Mouse (Mus musculus): ENCODE data around the gene Eme1.

Gene Eme1

GRCm38 (mm10) chr11:94596311-94596852 lies 57.4 kb downstream of the Eme1 start:
- DNase-seq: no peak
